Mouse (Mus musculus) adrenal gland, adult 18-20 months (tissue): ENCODE measurements at regions not wholly inside any gene's neighbourhood (a gene's known extent, or its start where the extent isn't known, plus 50 kb on each side); places are given as distances from the start of the nearest gene placed in this dataset.

Source experiments
- DNase-seq, 2 experiments: peaks; one replicate each; pipeline ENCODE4 v3.0.0; 2021 to 2022; ENCODE audit warnings: low spot score in 2 of 2

- DNase-seq: no peak
These were observed 65.0 kb upstream of the Pik3cg start for GRCm38 (mm10) chr12:32273474-32273873.

GRCm38 (mm10) chr12:32279861-32280260, 71.4 kb upstream of the Pik3cg start:
- no peak for DNase-seq

GRCm38 (mm10) chr12:32280309-32280708, 71.8 kb upstream of the Pik3cg start:
- no peak for DNase-seq

- DNase-seq: no peak
These were observed 74.1 kb upstream of the Pik3cg start for GRCm38 (mm10) chr12:32282371-32283163.

GRCm38 (mm10) chr12:32285039-32285438, 76.6 kb upstream of the Pik3cg start:
- no peak for DNase-seq

GRCm38 (mm10) chr12:32286652-32287051, 78.2 kb upstream of the Pik3cg start:
- no peak for DNase-seq

- DNase-seq: no peak
These were observed 82.7 kb upstream of the Pik3cg start for GRCm38 (mm10) chr12:32291145-32291544.

- peak; percentile 54 to 64 for DNase-seq
These were observed 83.7 kb upstream of the Pik3cg start for GRCm38 (mm10) chr12:32291962-32292748.

GRCm38 (mm10) chr12:32292749-32293128, 84.3 kb upstream of the Pik3cg start:
- DNase-seq: peak; percentile 14 to 23

- DNase-seq: no peak
These were observed 81.1 kb upstream of the Ccdc71l start for GRCm38 (mm10) chr12:32297431-32297830.

GRCm38 (mm10) chr12:32299714-32300113, 78.8 kb upstream of the Ccdc71l start:
- no peak for DNase-seq

GRCm38 (mm10) chr12:32305736-32306135, 72.8 kb upstream of the Ccdc71l start:
- no peak for DNase-seq

- DNase-seq: no peak
These were observed 72.2 kb upstream of the Ccdc71l start for GRCm38 (mm10) chr12:32306326-32306725.

- DNase-seq: no peak
These were observed 71.1 kb upstream of the Ccdc71l start for GRCm38 (mm10) chr12:32307280-32308006.

- DNase-seq: no peak
These were observed 63.3 kb upstream of the Ccdc71l start for GRCm38 (mm10) chr12:32315099-32315783.
